Mouse (Mus musculus) liver, postnatal 0 days (tissue): ENCODE data around the gene Nrip1.

ENCODE experiments used
- CTCF ChIP-seq: sonication (generic); IDR thresholded peaks from 2 replicates; pipeline ENCODE4 v1.5.1; 2016; ENCODE audit warnings: antibody characterized with exemption, low read depth
- EP300 ChIP-seq: IDR thresholded peaks from 2 replicates; pipeline ENCODE4 v1.6.1; 2016; ENCODE audit warnings: antibody characterized with exemption, low read depth, mild to moderate bottlenecking

GRCm38 (mm10) chr16:76354841-76355240, 18.8 kb downstream of the Nrip1 start:
- TF ChIP-seq CTCF (no peak), EP300 (no peak)
